Mouse (Mus musculus) stomach, postnatal 0 days (tissue): ENCODE measurements around the gene Myg1.

Experiments
- CTCF ChIP-seq: IDR thresholded peaks from 2 replicates; pipeline ENCODE4 v1.5.1; 2016; ENCODE audit warnings: antibody characterized with exemption, low read depth, mild to moderate bottlenecking, moderate library complexity
- EP300 ChIP-seq: optimal IDR thresholded peaks from 2 replicates; pipeline ENCODE3; 2016; ENCODE audit warnings: antibody characterized with exemption

GRCm38 (mm10) chr15:102346444-102346843 is 14.9 kb downstream of the Myg1 start:
- TF ChIP-seq EP300 (no peak), CTCF (no peak)
